Comparison of ENCODE assay signal across 7 mouse cellular contexts in genomic region chr1:132374873-132375244, GRCm38 (mm10). TPM values are rescaled to one million over a fixed set of nuclear protein-coding genes. Genes with fewer than 3 reads are reported as not detected.
DNase-seq lines count a peak whose midpoint lies in the region; ATAC-seq and TF ChIP-seq lines count a peak whose summit lies in the region.

No protein-coding gene starts in this region.

- DNase-seq in left cerebral cortex, adult 2 months (ENCODE audit: extremely low spot score in 1 of 2, low spot score in 2 of 2) = no peak
- no peak for DNase-seq in left cerebral cortex, adult 18-20 months (ENCODE audit: low spot score in 2 of 2)
- DNase-seq in ovary, postnatal 10 days (ENCODE audit: low spot score) = no peak
- no peak for DNase-seq in thymus, postnatal 36 days

- no peak overlapping the region for H3K4me3 ChIP-seq in left cerebral cortex, adult 2 months
- no peak overlapping the region for H3K4me3 ChIP-seq in embryonic facial prominence, embryonic 12.5 days
- H3K4me3 ChIP-seq in forebrain, embryonic 16.5 days (replicated peaks; ENCODE audit: low read length) = no peak overlapping the region

- H3K4me2 ChIP-seq in embryonic facial prominence, embryonic 12.5 days (replicated peaks) = no peak overlapping the region
- no peak overlapping the region for H3K4me2 ChIP-seq in forebrain, embryonic 16.5 days (ENCODE audit: low read length)

- H3K27me3 ChIP-seq in embryonic facial prominence, embryonic 12.5 days = no peaks in the 10 kb centered on the region
- H3K27me3 ChIP-seq in forebrain, embryonic 16.5 days (replicated peaks; ENCODE audit: control insufficient read depth, insufficient read depth, low read length) = no peaks in the 10 kb centered on the region

- intact Hi-C loops in left cerebral cortex, adult 2 months (cut with DNase I) = no loop called here

- H3K27ac ChIP-seq in left cerebral cortex, adult 2 months = peak overlapping the region; percentile 42
- H3K27ac ChIP-seq in embryonic facial prominence, embryonic 12.5 days = peak overlapping the region; percentile 66
- peak overlapping the region; percentile 46; the same call in 1 of the 2 replicates for H3K27ac ChIP-seq in forebrain, embryonic 16.5 days (ENCODE audit: low read length)

- H3K36me3 ChIP-seq in embryonic facial prominence, embryonic 12.5 days = peaks cover 20% of the 10 kb centered on the region
- no peaks in the 10 kb centered on the region; the same call in 1 of the 2 replicates for H3K36me3 ChIP-seq in forebrain, embryonic 16.5 days (ENCODE audit: control insufficient read depth, insufficient read depth)

- peaks cover 52% of the 10 kb centered on the region for H3K4me1 ChIP-seq in embryonic facial prominence, embryonic 12.5 days
- H3K4me1 ChIP-seq in forebrain, embryonic 16.5 days (replicated peaks; ENCODE audit: control insufficient read depth, insufficient read depth, low read length) = peaks cover 73% of the 10 kb centered on the region

- no peaks in the 10 kb centered on the region for H3K9me3 ChIP-seq in embryonic facial prominence, embryonic 12.5 days
- no peaks in the 10 kb centered on the region for H3K9me3 ChIP-seq in forebrain, embryonic 16.5 days (ENCODE audit: control insufficient read depth, low read length)

- ATAC-seq in embryonic facial prominence, embryonic 12.5 days (ENCODE audit: insufficient number of reproducible peaks, insufficient read depth, low FRiP score, low TSS enrichment) = no peak
- no peak for ATAC-seq in forebrain, embryonic 16.5 days
- peak; percentile 19; the same call in 1 of the 2 replicates for ATAC-seq in megakaryocyte, adult 5-6 weeks (ENCODE audit: poor library complexity, severe bottlenecking)

- TF ChIP-seq CTCF in left cerebral cortex, adult 2 months (IDR thresholded peaks at IDR 0.05) = no peak

- WGBS in embryonic facial prominence, embryonic 12.5 days = 57% methylated on average over 3 of the region's 3 CpGs
- WGBS in forebrain, embryonic 16.5 days = 67% methylated on average over 3 of the region's 3 CpGs

- no peak overlapping the region for H3K9ac ChIP-seq in embryonic facial prominence, embryonic 12.5 days
- H3K9ac ChIP-seq in forebrain, embryonic 16.5 days (replicated peaks; ENCODE audit: low read depth, low read length) = no peak overlapping the region

RNA-seq across cellular contexts. Expression of gene Tmcc2, which starts 16.2 kb away (rescaled TPM):
- 100 to 1,000 TPM; 178 to 192 TPM for total RNA-seq in left cerebral cortex, adult 2 months (2021)
- 100 to 1,000 TPM; 204 to 205 TPM for total RNA-seq in left cerebral cortex, adult 18-20 months (2021)
- polyA plus RNA-seq in embryonic facial prominence, embryonic 12.5 days (2016; fragmentation: Nextera tagmentation; extraction: Ambion mirVana) = 22.0 and 22.1 TPM in 2 replicates
- 30.4 and 34.9 TPM in 2 replicates for polyA plus RNA-seq in forebrain, embryonic 16.5 days (2015; fragmentation: Nextera tagmentation; extraction: Ambion mirVana)
- total RNA-seq in megakaryocyte, adult 5-6 weeks (2015) = 4.9 and 6.9 TPM in 2 replicates
- 5.3 and 7.8 TPM in 2 replicates for total RNA-seq in megakaryocyte, adult 5-6 weeks (2017)

RNA-seq across cellular contexts. Expression of gene Dstyk, which starts 42.5 kb away (rescaled TPM):
- 10 to 100 TPM; 44.9 to 45.5 TPM for total RNA-seq in left cerebral cortex, adult 2 months (2021)
- 10 to 100 TPM; 44.3 to 45.2 TPM for total RNA-seq in left cerebral cortex, adult 18-20 months (2021)
- polyA plus RNA-seq in embryonic facial prominence, embryonic 12.5 days (2016; fragmentation: Nextera tagmentation; extraction: Ambion mirVana) = 16.1 and 17.2 TPM in 2 replicates
- polyA plus RNA-seq in forebrain, embryonic 16.5 days (2015; fragmentation: Nextera tagmentation; extraction: Ambion mirVana) = 12.3 and 13.1 TPM in 2 replicates
- 17.2 and 19.5 TPM in 2 replicates for total RNA-seq in megakaryocyte, adult 5-6 weeks (2015)
- 24.8 and 36.6 TPM in 2 replicates for total RNA-seq in megakaryocyte, adult 5-6 weeks (2017)

RNA-seq across cellular contexts. Expression of gene Nuak2, which starts 58.9 kb away (rescaled TPM):
- total RNA-seq in left cerebral cortex, adult 2 months (2021) = 1 to 10 TPM; 1.4 TPM
- total RNA-seq in left cerebral cortex, adult 18-20 months (2021) = 1 to 10 TPM; 1.3 TPM
- polyA plus RNA-seq in embryonic facial prominence, embryonic 12.5 days (2016; fragmentation: Nextera tagmentation; extraction: Ambion mirVana) = 6.3 TPM in 2 replicates
- 13.3 and 13.4 TPM in 2 replicates for polyA plus RNA-seq in forebrain, embryonic 16.5 days (2015; fragmentation: Nextera tagmentation; extraction: Ambion mirVana)
- total RNA-seq in megakaryocyte, adult 5-6 weeks (2015) = 23.9 and 24.2 TPM in 2 replicates
- total RNA-seq in megakaryocyte, adult 5-6 weeks (2017) = 14.3 and 16.7 TPM in 2 replicates

Comparison
In these comparisons a context has a peak if more than half of its experiments do, and no peak if none do; other contexts are left out.
1. RNA of gene Tmcc2, which starts 16.2 kb away (total RNA-seq): 204 to 205 TPM in left cerebral cortex, adult 18-20 months and 178 to 192 TPM in left cerebral cortex, adult 2 months; 4.9 to 7.8 TPM in megakaryocyte, adult 5-6 weeks; every median in the first group is over 10 times any median in the second.
2. RNA of gene Nuak2, which starts 58.9 kb away (total RNA-seq): 14.3 to 24.2 TPM in megakaryocyte, adult 5-6 weeks; 1.4 TPM in left cerebral cortex, adult 2 months and 1.3 TPM in left cerebral cortex, adult 18-20 months; every median in the first group is over 4 times any median in the second.
3. Peak in every context shown above with its lines, with median percentiles within 50 percentile points of each other: H3K27ac ChIP-seq.